Mouse (Mus musculus) cerebellum, postnatal 4 days (tissue): Measurements from ENCODE around the gene Tuba1a.
"Not testable (repeated sequence)": the region's sequence is repeated elsewhere in the genome, so short reads cannot be mapped to it uniquely, and the experiment has no call there.

Experiments used
- DNase-seq, 2 experiments: peaks; one replicate each; pipeline ENCODE4 v3.0.0; 2022; ENCODE audit warnings: low spot score in 2 of 2, mixed read lengths in 1 of 2

Gene Tuba1a

GRCm38 (mm10) chr15:98985240-98985981 lies 31.9 kb upstream of the Tuba1a start:
- peak in 1 of 2 experiments; percentile 55 for DNase-seq

DNA sequence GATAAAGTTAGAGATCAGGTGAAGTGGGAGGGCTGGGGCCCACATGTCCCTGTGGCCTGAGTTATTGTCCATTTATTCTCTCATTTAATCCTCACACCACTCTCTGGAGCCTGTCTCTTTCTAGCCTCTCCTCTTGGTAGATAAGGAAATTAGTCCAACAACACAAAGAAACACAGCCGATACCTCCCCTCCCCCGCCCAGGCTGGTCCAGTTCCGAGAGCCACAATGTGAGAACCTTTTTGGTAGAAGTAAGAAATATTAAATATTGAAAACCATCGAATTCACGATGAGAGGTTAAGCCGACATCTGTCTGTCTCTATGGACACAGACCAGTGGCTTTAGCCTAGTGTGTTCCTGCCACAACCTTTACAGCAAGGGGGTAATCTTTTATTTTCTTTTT lies 31.2 kb upstream of the Tuba1a start:
- DNase-seq = no peak

DNA sequence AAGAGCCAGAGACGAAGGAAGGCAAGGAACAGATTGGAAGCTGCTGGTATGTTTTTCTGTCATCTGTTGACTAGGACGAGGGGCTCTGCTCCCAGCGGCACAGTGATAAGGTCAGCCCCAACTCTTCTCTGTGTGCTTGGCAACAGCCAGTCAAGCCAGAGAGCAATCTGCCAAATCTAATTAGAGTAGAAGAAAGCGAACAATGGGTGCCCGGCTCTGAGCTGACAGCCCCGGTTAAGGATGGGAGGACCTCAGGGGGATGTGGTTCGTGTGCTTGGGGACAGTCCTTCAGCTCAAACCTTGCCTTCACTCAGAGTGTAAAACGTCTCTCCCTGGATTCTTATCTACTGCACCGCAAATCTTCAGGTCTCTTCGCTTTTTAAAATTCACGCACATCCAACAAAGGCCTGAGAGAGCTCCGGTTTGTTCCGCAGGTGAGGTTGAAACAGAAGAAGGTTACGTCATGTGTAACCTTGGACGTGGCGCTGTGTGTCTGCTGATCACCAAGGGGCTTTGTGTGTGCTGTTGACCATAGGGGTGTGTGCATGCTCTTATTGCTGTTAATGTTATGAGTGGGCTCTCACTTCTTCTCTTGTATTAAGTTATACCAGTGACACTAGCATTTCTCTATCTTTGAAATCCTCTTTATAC lies 30.1 kb upstream of the Tuba1a start:
- DNase-seq = peak in 1 of 2 experiments; percentile 68

GRCm38 (mm10) chr15:98982100-98982499 lies 28.6 kb upstream of the Tuba1a start:
- DNase-seq = no peak

- no peak for DNase-seq
Measured at GRCm38 (mm10) chr15:98980012-98980614, 26.6 kb upstream of the Tuba1a start.

GRCm38 (mm10) chr15:98978409-98979172 lies 25.1 kb upstream of the Tuba1a start:
- DNase-seq = no peak

DNA sequence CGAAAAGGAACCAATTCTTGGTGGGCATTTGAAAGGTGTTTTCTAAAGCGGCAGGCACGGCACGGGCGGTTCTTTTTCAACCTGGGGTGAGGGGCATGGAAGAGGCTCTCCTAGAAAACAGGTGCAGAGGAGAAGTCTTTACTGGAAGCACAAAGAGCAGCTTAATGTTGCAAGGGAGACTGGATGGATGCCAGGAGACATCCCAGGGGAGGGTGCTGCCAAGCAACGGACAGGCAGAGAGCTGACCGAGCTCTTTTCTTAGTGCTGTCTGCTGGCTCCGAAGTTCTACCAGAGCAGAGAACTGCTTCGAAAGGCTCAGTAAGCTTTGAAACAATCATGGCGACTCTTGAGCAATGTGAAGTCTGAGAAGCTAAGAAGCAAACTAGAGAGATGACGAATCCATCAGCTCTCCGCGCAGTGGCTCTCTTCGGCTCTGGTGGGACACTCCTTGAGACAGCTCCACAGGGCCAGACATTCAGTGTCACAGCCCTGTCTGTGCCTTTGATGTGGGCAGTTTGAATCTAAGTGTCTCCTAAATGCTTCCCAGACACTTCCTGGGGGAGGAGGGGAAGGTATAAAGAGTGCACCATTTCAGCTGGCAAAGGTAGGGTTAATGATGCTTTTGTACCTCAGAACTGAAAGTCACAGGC lies 24.4 kb upstream of the Tuba1a start:
- DNase-seq = peak; percentile 82 to 94

DNA sequence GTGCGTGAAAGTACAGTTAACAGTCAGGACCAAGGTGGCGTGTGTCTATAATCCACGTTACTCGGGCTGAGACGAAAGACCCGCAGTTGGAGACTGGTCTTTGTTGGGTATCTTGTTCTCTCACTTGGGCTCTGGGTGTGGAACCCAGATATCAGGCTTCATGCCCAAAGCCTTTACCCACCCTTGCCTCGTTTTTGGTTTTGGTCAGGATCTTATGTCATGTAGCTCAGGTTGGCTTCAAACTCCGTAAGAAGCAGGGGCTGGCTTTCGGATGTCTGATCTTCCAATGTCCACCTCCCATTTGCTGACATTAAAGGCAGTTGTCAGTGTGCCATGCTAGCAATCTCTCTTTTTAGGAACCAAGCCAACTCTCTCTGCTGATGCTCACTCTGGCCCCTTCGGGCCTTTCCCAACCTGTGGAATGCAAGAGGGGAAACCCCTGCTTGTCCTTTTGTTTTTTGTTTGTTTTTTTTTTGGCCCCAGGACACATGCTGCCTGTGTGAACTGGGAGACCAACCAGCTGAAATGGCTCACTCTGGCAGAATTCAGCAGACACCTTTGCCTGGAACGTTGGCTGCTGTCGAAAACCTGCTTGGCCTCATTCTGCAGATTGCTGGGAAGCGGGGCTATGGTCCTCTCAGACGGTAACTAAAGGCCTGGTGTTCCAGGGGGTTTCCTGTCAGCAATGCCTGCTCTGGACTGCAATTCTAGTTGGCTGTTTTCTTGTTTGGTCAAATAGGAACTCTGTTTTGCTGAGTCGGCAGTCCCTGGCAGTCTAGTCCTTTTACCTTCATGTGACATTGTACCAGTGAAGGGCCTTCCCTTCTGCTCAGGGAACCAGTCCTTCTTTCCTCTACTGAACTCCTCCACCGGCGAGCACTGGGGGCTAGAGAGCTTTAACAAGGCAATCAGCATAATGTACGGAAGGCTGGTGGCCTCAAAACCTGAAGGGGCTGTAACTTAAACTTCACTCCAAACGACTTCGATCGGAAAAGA lies 23.6 kb upstream of the Tuba1a start:
- DNase-seq = no peak

DNA sequence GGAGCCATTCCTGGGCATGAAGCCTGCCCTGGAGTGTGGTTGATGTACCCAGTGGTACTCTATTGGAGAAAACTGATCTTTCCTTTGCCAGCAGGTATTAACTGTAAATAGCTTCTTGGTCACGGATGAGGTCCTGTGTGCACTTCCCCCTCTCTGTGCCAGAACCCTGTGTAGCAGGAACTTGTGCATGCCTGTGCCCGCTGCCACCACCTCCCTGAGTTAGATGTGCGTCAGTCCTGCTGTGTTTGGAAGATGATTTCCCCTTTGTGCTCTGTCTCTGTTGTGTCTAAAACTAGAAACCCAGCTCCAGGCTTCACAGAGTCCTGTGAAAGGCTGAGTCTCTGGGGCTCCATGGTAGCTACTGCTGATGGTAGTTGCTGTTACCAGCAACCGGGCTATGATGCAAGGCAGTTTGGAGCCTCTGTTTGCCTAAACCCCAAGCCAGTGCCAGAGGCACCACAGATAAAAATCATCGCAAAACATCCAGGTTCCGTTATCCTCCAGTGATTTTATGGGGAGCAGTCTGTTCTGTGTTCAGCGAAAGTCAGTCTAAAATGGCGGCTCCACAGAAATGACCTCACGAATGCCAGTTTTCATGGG lies 19.6 kb upstream of the Tuba1a start:
- no peak for DNase-seq

- DNase-seq = not testable (repeated sequence)
Measured at GRCm38 (mm10) chr15:98971576-98972320, 18.2 kb upstream of the Tuba1a start.

DNA sequence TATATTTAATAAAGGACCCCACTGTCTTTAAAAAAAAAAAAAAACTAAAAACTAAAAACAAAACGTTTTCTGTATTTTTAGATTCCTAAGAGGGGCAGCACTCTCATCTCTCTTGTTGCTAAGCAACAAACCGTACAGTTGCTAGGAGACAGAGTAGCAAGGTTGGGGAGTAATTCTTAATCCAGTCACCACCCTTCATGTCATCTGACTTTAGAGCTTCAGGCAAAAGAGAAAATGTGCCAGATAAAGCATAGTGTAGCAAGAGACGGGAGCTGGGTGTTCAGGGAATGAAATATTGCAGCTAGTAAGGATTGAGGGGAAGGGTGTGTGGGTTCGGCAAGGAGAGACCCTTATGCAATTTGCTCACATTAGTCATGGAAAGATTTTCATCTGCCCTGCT lies 17.6 kb upstream of the Tuba1a start:
- no peak for DNase-seq

DNA sequence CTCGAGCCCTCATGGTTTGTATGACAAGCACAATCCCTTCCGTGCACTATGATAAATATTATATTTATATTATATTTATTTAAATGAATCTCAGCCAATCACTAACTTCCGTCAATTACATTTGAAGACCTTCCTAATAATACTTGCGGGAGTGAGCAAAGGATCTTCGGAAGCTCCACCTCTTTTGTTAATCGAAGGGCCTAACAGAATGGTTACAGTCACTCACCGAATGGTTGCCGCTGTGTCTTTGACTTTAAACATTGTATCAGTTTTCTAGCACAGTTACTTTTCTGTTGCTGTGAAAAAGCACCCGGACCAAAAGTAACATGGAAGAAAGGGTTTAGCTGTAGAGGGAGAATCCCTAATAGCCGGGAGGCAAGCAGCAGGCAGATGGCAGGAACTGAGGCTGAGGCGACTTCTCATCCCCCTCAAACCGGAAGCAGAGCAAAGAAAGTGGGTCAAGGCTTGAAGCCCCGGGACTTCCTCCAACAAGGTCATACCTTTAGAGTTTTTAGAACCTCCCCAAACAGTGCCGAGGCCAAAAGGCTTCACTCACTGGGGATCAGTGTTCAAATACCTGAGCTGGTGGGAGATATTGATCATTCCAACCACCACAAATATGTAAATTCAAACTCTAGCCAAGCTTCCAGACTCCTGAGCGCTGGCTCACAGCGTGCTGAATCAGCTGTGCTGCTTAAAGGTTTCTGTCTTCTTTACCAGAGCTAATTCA lies 16.0 kb upstream of the Tuba1a start:
- DNase-seq = no peak

- peak in 1 of 2 experiments; percentile 85 for DNase-seq
Measured at GRCm38 (mm10) chr15:98968701-98969371, 15.3 kb upstream of the Tuba1a start.

- no peak for DNase-seq
Measured at GRCm38 (mm10) chr15:98959531-98959930, 6.0 kb upstream of the Tuba1a start.

- no peak for DNase-seq
Measured at GRCm38 (mm10) chr15:98958901-98959420, 5.5 kb upstream of the Tuba1a start.

- DNase-seq = no peak
Measured at GRCm38 (mm10) chr15:98957475-98957874, 4.0 kb upstream of the Tuba1a start.

- no peak for DNase-seq
Measured at GRCm38 (mm10) chr15:98956000-98956399, 2.5 kb upstream of the Tuba1a start.

DNA sequence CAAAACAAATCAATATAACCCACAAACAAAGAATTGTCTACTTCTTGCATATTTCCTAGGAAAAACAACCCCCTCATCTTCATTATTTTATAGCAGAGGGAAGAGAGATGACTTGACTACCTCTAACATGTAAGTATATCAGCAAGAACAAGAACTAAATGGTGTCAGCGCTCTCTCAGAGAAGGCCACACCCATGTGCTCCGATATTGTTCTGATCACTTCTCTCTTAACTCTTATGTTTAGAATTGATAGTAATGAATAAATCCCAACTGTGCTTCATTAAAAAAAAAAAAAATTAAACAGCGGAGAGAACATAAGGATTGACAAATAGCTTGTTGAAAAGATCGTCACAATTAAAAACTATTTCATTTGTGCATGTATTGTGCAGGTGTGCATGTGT lies 1.8 kb upstream of the Tuba1a start:
- no peak for DNase-seq
